Mouse (Mus musculus) intestine, embryonic 14.5 days (tissue): ENCODE measurements at regions not wholly inside any gene's neighbourhood (a gene's known extent, or its start where the extent isn't known, plus 50 kb on each side); places are given as distances from the start of the nearest gene placed in this dataset.
"Not testable (repeated sequence)": the region's sequence is repeated elsewhere in the genome, so short reads cannot be mapped to it uniquely, and the experiment has no call there.

Experiments
- ATAC-seq: fragments of 200-750 bp; cut with Nextera tagmentation; replicated peaks from 2 replicates; pipeline ENCODE4 v1.8.0; 2017; ENCODE audit warnings: low read depth, moderate number of reproducible peaks, moderate TSS enrichment, moderate library complexity; ENCODE audit not compliant: low FRiP score, low TSS enrichment
- DNase-seq: peaks from one replicate; pipeline ENCODE4 v3.0.0-alpha.2; 2018; ENCODE audit warnings: low spot score
- H3K27ac ChIP-seq: fragments of 300-500 bp; sonication (generic); 2 replicates; pipeline ENCODE4 v1.5.1; 2014; ENCODE audit warnings: low read depth, mild to moderate bottlenecking, control low read depth
- H3K27me3 ChIP-seq: fragments of 300-500 bp; sonication (generic); replicated peaks from 2 replicates; pipeline ENCODE4 v1.6.1; 2014; ENCODE audit warnings: low read length, control low read depth; ENCODE audit not compliant: control insufficient read depth, insufficient read depth
- H3K36me3 ChIP-seq: fragments of 300-500 bp; sonication (generic); 2 replicates; pipeline ENCODE4 v1.6.1; 2014; ENCODE audit warnings: low read length, control low read depth; ENCODE audit not compliant: control insufficient read depth, insufficient read depth
- H3K4me1 ChIP-seq: fragments of 300-500 bp; sonication (generic); replicated peaks from 2 replicates; pipeline ENCODE4 v1.6.1; 2014; ENCODE audit warnings: low read length, control low read depth, mixed read lengths; ENCODE audit not compliant: control insufficient read depth, insufficient read depth
- H3K4me2 ChIP-seq: fragments of 300-500 bp; sonication (generic); 2 replicates; pipeline ENCODE4 v1.6.1; 2014; ENCODE audit warnings: low read length
- H3K4me3 ChIP-seq: fragments of 300-500 bp; sonication (generic); 2 replicates; pipeline ENCODE4 v1.5.1; 2014; ENCODE audit warnings: low read depth, low read length, control low read depth, mixed read lengths
- H3K9ac ChIP-seq: fragments of 300-500 bp; sonication (generic); 2 replicates; pipeline ENCODE4 v1.6.1; 2014; ENCODE audit warnings: mild to moderate bottlenecking, low read length
- H3K9me3 ChIP-seq: fragments of 300-500 bp; sonication (generic); 2 replicates; pipeline ENCODE4 v1.6.1; 2016; ENCODE audit warnings: low read length, control low read depth; ENCODE audit not compliant: control insufficient read depth
- WGBS: fragments of 180-500 bp; shearing (Covaris S2); extraction: QIAGEN DNeasy Blood & Tissue Kit; methylation state at CpG from one replicate; pipeline ENCODE4 v1.1.7; 2014; 5-methylcytosine and 5-hydroxymethylcytosine counted together

DNA sequence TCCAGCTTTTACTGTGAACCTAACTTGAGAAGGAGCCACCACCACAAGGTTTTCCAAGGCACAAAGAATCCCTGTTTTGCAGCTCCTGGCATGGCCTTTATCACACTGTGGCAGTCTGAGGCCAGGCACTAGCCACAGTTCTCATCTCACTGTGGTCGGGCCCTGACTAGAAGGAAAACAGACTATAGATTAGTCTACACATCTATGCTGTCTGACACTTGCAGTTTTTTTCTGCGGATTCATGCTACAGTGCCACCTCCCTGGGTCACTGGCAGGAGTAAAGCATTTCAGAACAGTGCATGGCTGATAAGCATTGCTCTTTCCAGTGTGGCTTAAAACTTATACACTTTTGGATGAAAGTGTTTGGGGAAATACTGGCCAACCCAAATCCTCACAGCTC lies 114.3 kb downstream of the Olfr721-ps1 start:
- Histone ChIP-seq H3K27me3 (no peaks in the 10 kb centered on the region), H3K27ac (no peak overlapping the region), H3K4me3 (no peak overlapping the region), H3K4me2 (no peak overlapping the region), H3K36me3 (no peaks in the 10 kb centered on the region), H3K9me3 (no peaks in the 10 kb centered on the region), H3K4me1 (no peaks in the 10 kb centered on the region), H3K9ac (no peak overlapping the region)
- WGBS, result 66% methylated on average over 2 of the region's 2 CpGs
- ATAC-seq (no peak), DNase-seq (no peak)

DNA sequence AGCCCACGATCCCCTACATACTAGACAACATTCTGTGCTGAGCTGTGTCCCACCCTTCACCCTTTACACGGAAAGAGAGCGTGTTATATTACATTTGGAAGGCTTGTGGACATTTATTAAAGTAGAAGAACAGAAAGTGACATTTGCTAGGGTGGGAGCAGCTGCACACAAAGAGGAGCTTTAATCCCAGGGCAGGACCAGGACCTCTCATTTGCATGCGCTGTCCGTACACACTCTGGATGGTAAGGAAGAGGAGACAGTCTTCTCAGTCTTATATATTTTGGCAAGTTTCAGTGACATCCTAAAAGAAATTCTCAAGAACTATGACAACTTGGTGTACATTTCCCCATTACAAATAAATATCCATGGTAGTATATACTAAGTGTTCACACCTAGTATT lies 114.8 kb downstream of the Olfr721-ps1 start:
- DNase-seq (no peak), ATAC-seq (no peak)
- H3K9me3 ChIP-seq, result no peaks in the 10 kb centered on the region
- H3K27me3 ChIP-seq, result no peaks in the 10 kb centered on the region
- H3K4me3 ChIP-seq, result no peak overlapping the region
- H3K36me3 ChIP-seq, result no peaks in the 10 kb centered on the region
- H3K4me1 ChIP-seq, result no peaks in the 10 kb centered on the region
- no peak overlapping the region for H3K27ac ChIP-seq
- no peak overlapping the region for H3K9ac ChIP-seq
- no peak overlapping the region for H3K4me2 ChIP-seq
- 74% methylated on average over 5 of the region's 5 CpGs for WGBS

DNA sequence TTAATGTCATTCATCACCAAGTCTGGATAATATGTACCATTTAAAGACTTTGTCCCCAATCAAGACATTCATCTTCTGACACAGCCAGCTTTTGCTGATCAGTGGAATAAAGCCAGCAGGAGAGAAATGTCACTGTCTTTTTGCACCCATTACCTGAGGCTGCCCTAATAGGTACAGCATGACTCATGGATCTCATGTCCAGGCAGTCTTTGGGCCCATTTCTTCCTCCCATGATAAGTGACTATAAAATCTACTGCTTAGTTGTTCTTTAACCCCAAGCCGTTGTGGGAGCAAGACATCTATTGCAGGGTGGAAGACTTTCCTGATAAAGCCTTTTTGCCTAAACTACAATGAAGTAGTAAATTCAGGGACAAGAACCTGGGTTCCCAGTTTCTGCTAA lies 116.9 kb downstream of the Olfr721-ps1 start:
- H3K4me1 ChIP-seq, result no peaks in the 10 kb centered on the region
- no peaks in the 10 kb centered on the region for H3K36me3 ChIP-seq
- H3K4me2 ChIP-seq, result no peak overlapping the region
- H3K4me3 ChIP-seq, result no peak overlapping the region
- DNase-seq (no peak), ATAC-seq (no peak)
- H3K27me3 ChIP-seq, result no peaks in the 10 kb centered on the region
- 50% methylated on average over 1 of the region's 1 CpGs for WGBS
- H3K9me3 ChIP-seq, result no peaks in the 10 kb centered on the region
- H3K9ac ChIP-seq, result no peak overlapping the region
- no peak overlapping the region for H3K27ac ChIP-seq

DNA sequence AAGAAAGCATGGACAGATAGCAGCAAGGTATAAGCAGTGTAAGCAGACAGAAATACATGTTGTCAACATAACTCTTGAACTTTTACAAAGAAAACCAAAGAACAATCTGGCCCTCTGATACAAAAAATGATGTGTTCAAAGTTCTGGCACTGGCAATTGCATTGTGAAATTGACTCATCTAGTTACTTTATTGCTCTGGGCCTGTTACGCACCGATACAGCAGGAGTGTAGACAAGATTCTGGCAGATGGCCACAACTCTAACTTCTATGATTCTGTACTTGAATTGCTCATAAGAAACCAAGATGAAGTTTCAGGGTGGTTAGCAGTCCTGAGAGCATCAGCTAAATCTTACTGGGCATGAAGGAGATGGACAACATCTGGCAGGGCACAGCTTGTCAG lies 117.7 kb downstream of the Olfr721-ps1 start:
- 73% methylated on average over 2 of the region's 2 CpGs for WGBS
- Histone ChIP-seq H3K36me3 (no peaks in the 10 kb centered on the region), H3K4me3 (no peak overlapping the region), H3K9ac (no peak overlapping the region), H3K27me3 (no peaks in the 10 kb centered on the region), H3K4me1 (no peaks in the 10 kb centered on the region), H3K4me2 (no peak overlapping the region), H3K27ac (no peak overlapping the region), H3K9me3 (no peaks in the 10 kb centered on the region)
- DNase-seq (no peak), ATAC-seq (no peak)

DNA sequence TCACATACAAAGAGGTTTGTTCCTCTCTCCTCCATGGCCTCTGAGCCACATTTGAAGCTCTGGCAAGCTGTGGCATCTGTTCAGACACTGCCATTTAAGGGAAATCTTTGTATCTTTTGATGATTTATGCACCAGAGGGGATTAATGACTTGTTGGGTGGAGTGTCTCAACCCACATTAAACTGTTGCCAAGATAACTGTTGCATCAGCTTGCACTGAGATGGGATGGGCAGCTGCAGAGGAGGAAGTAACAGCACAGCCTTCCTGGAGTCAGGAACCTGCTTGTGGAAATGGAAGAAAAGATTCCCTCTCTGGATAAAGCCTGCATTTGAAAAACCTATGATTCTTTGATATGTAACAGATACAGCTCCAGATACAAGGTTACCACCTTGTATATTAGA lies 119.1 kb downstream of the Olfr721-ps1 start:
- Histone ChIP-seq H3K36me3 (no peaks in the 10 kb centered on the region), H3K9me3 (no peaks in the 10 kb centered on the region), H3K9ac (no peak overlapping the region), H3K4me3 (no peak overlapping the region), H3K4me1 (no peaks in the 10 kb centered on the region), H3K27ac (no peak overlapping the region), H3K27me3 (no peaks in the 10 kb centered on the region), H3K4me2 (no peak overlapping the region)
- DNase-seq (no peak), ATAC-seq (no peak)

DNA sequence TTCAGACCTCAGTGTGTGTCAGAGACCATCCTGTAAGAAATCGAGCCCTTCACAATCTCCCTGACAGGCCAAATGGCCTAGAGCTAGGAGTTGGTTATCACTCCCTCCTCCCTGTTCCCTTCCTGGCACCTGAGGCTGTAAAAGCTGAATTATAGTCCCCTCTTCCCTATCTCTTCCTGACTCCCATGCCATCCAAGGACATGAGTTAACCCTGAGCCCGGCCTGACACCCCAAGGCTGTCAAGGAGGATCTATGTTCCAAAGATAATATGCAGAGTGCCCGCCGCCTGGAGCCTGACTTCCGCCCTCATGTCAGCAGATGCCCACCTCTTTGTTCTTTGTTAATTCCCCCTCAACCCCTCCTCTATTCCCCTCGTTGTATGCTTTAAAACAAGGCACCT lies 120.2 kb downstream of the Olfr721-ps1 start:
- not testable (repeated sequence) for H3K4me1 ChIP-seq, DNase-seq, H3K4me2 ChIP-seq, H3K36me3 ChIP-seq, H3K9me3 ChIP-seq, H3K9ac ChIP-seq, ATAC-seq, H3K27me3 ChIP-seq, H3K4me3 ChIP-seq, H3K27ac ChIP-seq
- WGBS, result 42% methylated on average over 6 of the region's 6 CpGs

DNA sequence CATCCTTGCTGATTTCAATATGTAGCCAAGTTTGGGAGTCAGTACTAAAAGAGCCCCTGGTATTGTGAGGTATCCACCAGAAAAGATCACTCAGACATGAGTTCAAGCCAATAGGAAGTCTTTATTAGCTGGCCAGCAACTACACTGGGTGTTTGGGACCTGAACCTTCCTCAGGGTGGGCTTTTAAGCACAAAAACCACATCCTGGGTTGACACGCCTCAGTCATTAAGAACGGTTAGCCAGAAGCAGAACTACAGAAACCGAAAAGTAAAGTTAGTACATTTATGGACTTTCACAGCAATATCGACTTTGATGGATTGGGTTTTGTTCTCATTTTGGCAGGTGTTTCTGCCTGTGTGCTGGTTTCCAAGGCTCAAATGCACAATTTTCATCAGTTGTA lies 124.1 kb downstream of the Olfr721-ps1 start:
- ATAC-seq, result no peak
- whole genome bisulfite sequencing, result 94% methylated on average over 4 of the region's 4 CpGs

DNA sequence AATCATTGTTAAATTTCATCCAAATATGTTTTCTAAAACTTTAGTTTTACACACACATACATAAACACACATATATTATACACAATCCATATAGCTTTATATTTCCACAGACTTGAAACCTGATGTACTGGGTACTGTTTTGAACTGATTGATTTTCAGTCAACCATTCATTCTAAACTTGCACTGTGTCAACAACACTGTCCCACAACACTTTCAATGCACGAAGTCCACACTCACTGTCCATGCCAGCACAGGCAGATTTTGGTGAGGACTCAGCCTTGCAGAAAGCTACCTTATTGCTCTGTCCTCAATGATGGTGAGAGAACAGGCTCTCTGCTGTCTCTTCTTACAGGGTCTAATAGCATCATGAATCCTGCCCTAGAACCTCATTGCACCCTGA lies 127.3 kb downstream of the Olfr721-ps1 start:
- H3K27ac ChIP-seq, result no peak overlapping the region
- H3K9me3 ChIP-seq, result no peaks in the 10 kb centered on the region
- H3K4me1 ChIP-seq, result no peaks in the 10 kb centered on the region
- no peak for DNase-seq
- no peak overlapping the region for H3K4me2 ChIP-seq
- 60% methylated on average over 1 of the region's 1 CpGs for WGBS
- no peaks in the 10 kb centered on the region for H3K36me3 ChIP-seq
- no peak overlapping the region for H3K4me3 ChIP-seq
- no peaks in the 10 kb centered on the region for H3K27me3 ChIP-seq
- ATAC-seq, result no peak
- H3K9ac ChIP-seq, result no peak overlapping the region

More for the DNA sequence above, 124.1 kb downstream of the Olfr721-ps1 start:
- Histone ChIP-seq H3K9ac (no peak overlapping the region), H3K27ac (no peak overlapping the region), H3K9me3 (no peaks in the 10 kb centered on the region), H3K36me3 (no peaks in the 10 kb centered on the region), H3K4me1 (no peaks in the 10 kb centered on the region), H3K4me3 (no peak overlapping the region), H3K4me2 (no peak overlapping the region), H3K27me3 (no peaks in the 10 kb centered on the region)
- no peak for DNase-seq

DNA sequence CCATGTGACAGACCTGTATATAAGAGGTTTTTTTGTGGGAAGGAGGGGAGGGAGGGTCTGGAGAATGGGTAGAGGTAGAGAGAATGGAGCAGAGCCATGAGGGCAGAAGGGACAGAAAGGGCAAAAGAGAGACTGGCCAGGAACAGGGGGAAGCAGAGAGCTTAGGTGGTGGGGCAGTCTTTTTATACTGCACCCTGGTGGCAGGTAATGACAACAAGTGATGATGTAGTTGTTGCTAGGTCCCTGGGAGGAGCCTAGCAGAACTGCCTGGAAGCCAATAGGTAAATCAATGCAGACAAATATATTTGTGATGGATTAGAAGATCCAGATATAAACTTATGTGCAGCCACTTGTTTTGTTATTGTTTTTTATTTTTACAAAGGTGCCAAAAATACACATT lies 140.1 kb downstream of the Olfr721-ps1 start:
- no peaks in the 10 kb centered on the region for H3K36me3 ChIP-seq
- H3K27ac ChIP-seq, result no peak overlapping the region
- H3K4me2 ChIP-seq, result no peak overlapping the region
- H3K9me3 ChIP-seq, result no peaks in the 10 kb centered on the region
- no peak for ATAC-seq
- no peak for DNase-seq
- H3K27me3 ChIP-seq, result no peaks in the 10 kb centered on the region
- H3K4me1 ChIP-seq, result no peaks in the 10 kb centered on the region
- H3K4me3 ChIP-seq, result no peak overlapping the region
- H3K9ac ChIP-seq, result no peak overlapping the region
